Mouse (Mus musculus): ENCODE data around the gene Plin5. TPM values are rescaled to one million over a fixed set of nuclear protein-coding genes. Genes with fewer than 3 reads are reported as not detected.

The Plin5 gene
- polyA plus RNA-seq, 1 experiment from 2014 or later, result 1.2 TPM

DNA sequence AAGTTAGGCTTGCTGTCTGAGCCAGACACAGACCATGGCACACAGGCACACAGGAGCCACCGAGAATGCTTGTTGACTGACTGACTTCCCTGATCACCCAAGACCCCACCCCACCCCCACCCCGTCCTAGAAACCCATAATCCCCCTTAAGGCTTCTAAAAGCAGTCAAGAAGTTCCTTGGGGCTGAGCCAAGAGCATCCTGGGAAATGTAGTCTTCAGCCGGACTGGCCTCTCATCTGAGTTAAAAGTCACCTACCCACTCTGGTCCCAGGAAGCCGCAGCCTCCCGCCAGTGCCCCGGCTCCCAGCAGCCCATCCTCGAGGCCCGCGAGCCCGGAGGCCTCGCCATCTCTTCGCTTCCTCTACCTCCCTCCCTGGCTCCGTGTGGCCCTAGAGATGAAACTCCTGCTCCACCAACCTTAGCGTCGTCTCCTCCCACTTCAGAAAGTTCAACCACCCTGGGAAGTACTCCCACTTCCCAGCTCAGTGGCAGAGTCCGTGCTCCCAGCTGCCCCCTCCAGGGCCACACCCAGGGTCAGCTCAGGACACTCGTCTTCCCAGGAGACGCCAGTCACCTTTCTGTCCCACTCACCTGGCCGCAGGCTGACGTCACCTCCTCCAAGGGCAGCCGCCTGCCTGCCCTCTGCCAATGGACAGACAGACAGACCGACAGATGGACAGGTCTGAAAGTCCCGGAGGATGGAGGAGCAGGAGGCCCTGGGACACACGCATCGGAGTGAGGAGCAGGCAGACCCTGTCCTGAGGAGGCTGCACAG is 20.6 kb upstream of the Plin5 start:
- ATAC-seq (ENCODE audit: insufficient read depth, low FRiP score), result no peak
- Histone ChIP-seq H3K27ac (ENCODE audit: low read length) (no peak overlapping the region), H3K27me3 (ENCODE audit: control insufficient read depth, insufficient read depth, low read length) (peaks cover 27% of the 10 kb centered on the region), H3K4me2 (ENCODE audit: low read depth, low read length) (no peak overlapping the region), H3K9ac (ENCODE audit: low read length) (no peak overlapping the region), H3K4me1 (ENCODE audit: control insufficient read depth, insufficient read depth, low read length) (peaks cover 34% of the 10 kb centered on the region), H3K9me3 (replicated peaks; ENCODE audit: control insufficient read depth, low read length) (no peaks in the 10 kb centered on the region), H3K4me3 (replicated peaks; ENCODE audit: low read length) (no peak overlapping the region), H3K36me3 (ENCODE audit: control insufficient read depth, insufficient read depth, low read length) (no peaks in the 10 kb centered on the region)
- WGBS, result 21% methylated on average over 25 of the region's 25 CpGs

DNA sequence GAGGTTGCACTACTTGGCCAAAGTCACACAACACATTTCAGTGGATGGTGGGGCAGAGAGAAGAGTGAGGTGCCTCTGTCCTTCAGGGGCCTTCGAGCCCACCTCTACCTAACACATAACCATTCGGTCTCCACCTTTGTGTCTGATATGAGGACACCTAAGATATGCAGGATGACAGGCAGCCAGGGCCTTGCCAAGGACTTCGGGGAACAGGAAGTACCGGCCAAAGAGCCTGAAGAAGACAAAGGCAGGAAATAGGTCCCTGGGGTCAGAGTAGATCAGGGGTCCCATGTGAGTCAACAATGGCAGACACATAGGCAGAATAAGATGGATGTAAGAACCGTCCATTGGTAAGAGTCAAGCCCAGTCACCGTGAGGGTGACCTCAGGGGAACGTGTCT is 19.2 kb upstream of the Plin5 start:
- WGBS, result 80% methylated on average over 7 of the region's 7 CpGs
- peaks cover 21% of the 10 kb centered on the region for H3K27me3 ChIP-seq (ENCODE audit: control insufficient read depth, insufficient read depth, low read length)
- H3K4me2 ChIP-seq (ENCODE audit: low read depth, low read length), result no peak overlapping the region
- H3K4me1 ChIP-seq (ENCODE audit: control insufficient read depth, insufficient read depth, low read length), result peaks cover 31% of the 10 kb centered on the region
- no peaks in the 10 kb centered on the region for H3K9me3 ChIP-seq (replicated peaks; ENCODE audit: control insufficient read depth, low read length)
- ATAC-seq (ENCODE audit: insufficient read depth, low FRiP score), result no peak
- no peak overlapping the region for H3K4me3 ChIP-seq (replicated peaks; ENCODE audit: low read length)
- H3K27ac ChIP-seq (ENCODE audit: low read length), result no peak overlapping the region
- H3K9ac ChIP-seq (ENCODE audit: low read length), result no peak overlapping the region
- H3K36me3 ChIP-seq (ENCODE audit: control insufficient read depth, insufficient read depth, low read length), result no peaks in the 10 kb centered on the region

DNA sequence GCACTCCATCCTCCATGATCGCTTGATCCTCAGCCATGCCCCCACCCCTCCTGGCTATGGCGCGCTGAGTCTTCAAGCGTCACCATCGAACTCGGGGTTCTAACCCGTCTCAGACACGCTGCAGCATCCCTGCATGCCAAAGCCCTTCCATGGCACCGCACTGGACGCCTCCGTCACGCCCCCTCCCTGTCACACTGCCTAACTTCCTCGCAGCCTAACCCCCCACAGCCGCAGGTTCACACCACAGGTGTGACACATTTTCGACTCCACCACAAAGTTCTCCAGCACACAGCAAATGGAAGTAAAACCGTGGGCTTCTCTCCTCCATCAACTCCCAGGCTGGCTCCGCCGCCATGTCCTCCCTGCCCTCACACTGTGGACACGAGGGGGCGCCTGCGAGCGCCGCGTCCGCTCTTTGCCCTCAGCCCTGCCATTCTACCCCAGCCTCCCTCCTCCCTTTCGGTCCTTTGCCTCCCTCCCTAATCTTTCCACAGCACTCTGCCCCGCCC is 17.1 kb upstream of the Plin5 start:
- peak; percentile 24; the same call in 1 of the 2 replicates for ATAC-seq (ENCODE audit: insufficient read depth, low FRiP score)
- Histone ChIP-seq H3K9ac (ENCODE audit: low read length) (peak overlapping the region; percentile 65), H3K4me2 (ENCODE audit: low read depth, low read length) (peak overlapping the region; percentile 80), H3K9me3 (replicated peaks; ENCODE audit: control insufficient read depth, low read length) (no peaks in the 10 kb centered on the region), H3K36me3 (ENCODE audit: control insufficient read depth, insufficient read depth, low read length) (no peaks in the 10 kb centered on the region), H3K4me1 (ENCODE audit: control insufficient read depth, insufficient read depth, low read length) (peaks cover 28% of the 10 kb centered on the region), H3K27me3 (ENCODE audit: control insufficient read depth, insufficient read depth, low read length) (0 out of 2 replicates have a peak, but pooled peaks cover 8% of the 10 kb centered on the region), H3K4me3 (replicated peaks; ENCODE audit: low read length) (peak overlapping the region; percentile 40), H3K27ac (ENCODE audit: low read length) (peak overlapping the region; percentile 79)
- 2% methylated on average over 27 of the region's 27 CpGs for WGBS

DNA sequence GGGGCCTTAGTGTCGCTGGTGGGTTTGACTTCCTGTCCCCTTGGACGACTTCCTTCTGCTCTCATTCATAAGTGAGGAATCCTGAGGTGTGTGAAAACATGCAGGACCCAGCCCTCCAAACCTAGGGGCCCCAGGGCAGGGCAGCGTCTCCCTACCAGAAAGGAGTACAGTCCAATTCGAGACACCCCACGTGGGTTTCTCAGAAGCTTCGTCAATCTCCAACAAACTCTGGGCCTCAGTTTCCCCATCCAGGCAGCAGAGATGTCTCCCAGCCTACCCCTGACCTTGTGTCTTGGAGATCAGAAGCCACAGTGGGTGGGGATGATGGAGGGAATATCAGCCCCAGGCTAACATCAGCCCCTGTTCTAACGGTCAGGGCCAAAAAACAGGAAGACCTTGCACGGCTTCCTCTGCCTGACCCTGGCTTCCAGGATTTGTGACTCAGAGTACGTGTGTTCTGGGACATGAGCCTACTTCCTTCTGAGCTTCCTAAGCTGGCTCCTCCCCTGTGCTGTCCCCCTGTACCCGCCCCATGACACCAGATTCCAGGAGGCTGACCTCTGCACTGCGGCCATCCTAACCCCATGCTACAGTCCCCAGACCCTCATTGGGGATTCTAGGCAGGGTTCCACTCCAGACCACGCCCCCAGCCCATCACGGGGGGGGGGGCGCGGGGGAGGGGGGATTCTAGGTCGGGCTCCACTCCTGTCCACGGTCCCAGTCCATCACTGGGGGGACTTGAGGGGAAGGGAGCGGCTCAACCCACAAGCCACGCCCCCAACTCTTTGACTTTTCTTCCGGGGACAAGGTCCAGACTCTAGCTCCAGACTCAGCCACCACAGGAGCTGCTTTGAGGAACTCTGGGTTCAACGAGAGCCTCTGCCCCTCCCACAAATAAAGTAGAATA is 16.3 kb upstream of the Plin5 start:
- 18% methylated on average over 19 of the region's 21 CpGs for WGBS
- peak; percentile 86 for ATAC-seq (ENCODE audit: insufficient read depth, low FRiP score)
- Histone ChIP-seq H3K27me3 (ENCODE audit: control insufficient read depth, insufficient read depth, low read length) (0 out of 2 replicates have a peak, but pooled peaks cover 1% of the 10 kb centered on the region), H3K27ac (ENCODE audit: low read length) (peak overlapping the region; percentile 79), H3K4me3 (replicated peaks; ENCODE audit: low read length) (peak overlapping the region; percentile 40), H3K36me3 (ENCODE audit: control insufficient read depth, insufficient read depth, low read length) (no peaks in the 10 kb centered on the region), H3K4me1 (ENCODE audit: control insufficient read depth, insufficient read depth, low read length) (peaks cover 26% of the 10 kb centered on the region), H3K9me3 (replicated peaks; ENCODE audit: control insufficient read depth, low read length) (no peaks in the 10 kb centered on the region), H3K9ac (ENCODE audit: low read length) (peak overlapping the region; percentile 65), H3K4me2 (ENCODE audit: low read depth, low read length) (peak overlapping the region; percentile 80)

DNA sequence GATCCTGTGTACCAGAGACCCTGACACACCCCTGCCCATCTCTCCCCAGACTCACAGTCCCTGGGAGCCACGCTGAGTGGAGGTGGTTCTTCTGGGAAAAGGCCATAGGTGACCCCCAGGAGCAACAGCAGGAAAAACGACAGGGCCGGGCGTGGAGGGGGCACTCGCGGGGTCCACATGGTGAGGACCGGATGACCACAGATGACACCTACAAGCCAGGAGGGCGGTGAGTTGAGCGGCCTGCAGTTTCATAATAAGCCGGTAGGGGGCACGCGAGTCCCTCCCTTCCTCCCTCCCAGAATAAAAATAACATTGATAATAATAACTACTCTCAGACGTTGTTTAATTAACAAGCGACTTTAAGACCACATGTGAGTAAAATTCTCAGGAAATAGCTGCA is 15.3 kb upstream of the Plin5 start:
- H3K36me3 ChIP-seq (ENCODE audit: control insufficient read depth, insufficient read depth, low read length), result no peaks in the 10 kb centered on the region
- no peak overlapping the region; the same call in 1 of the 2 replicates for H3K4me2 ChIP-seq (ENCODE audit: low read depth, low read length)
- H3K4me3 ChIP-seq (replicated peaks; ENCODE audit: low read length), result no peak overlapping the region
- H3K9me3 ChIP-seq (replicated peaks; ENCODE audit: control insufficient read depth, low read length), result no peaks in the 10 kb centered on the region
- H3K27me3 ChIP-seq (ENCODE audit: control insufficient read depth, insufficient read depth, low read length), result no peaks in the 10 kb centered on the region
- H3K27ac ChIP-seq (ENCODE audit: low read length), result no peak overlapping the region
- H3K9ac ChIP-seq (ENCODE audit: low read length), result no peak overlapping the region
- peaks cover 21% of the 10 kb centered on the region; the same call in 1 of the 2 replicates for H3K4me1 ChIP-seq (ENCODE audit: control insufficient read depth, insufficient read depth, low read length)
- no peak for ATAC-seq (ENCODE audit: insufficient read depth, low FRiP score)
- WGBS, result 4% methylated on average over 14 of the region's 14 CpGs

DNA sequence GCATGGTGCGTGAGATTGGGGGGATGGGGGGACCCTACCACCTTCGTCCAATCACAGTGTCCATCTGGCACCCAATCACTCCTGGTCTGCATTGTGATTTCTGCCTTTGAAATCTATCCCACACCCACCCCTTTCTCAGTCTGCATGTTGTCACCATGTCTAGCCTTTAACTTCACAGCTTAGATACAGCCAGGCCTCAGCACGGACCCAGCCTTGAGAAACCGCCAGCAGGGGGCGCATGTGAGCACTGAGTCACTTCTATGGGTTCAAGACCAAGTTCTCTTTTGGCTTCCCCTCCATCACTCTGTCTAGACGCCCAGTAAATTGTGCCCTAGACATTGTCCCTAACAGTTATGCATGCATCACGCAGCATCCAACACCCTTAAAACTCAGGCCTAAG is 14.4 kb upstream of the Plin5 start:
- H3K4me3 ChIP-seq (replicated peaks; ENCODE audit: low read length), result no peak overlapping the region
- no peaks in the 10 kb centered on the region for H3K9me3 ChIP-seq (replicated peaks; ENCODE audit: control insufficient read depth, low read length)
- WGBS, result 41% methylated on average over 7 of the region's 7 CpGs
- ATAC-seq (ENCODE audit: insufficient read depth, low FRiP score), result no peak
- no peaks in the 10 kb centered on the region for H3K27me3 ChIP-seq (ENCODE audit: control insufficient read depth, insufficient read depth, low read length)
- no peak overlapping the region for H3K9ac ChIP-seq (ENCODE audit: low read length)
- peaks cover 21% of the 10 kb centered on the region; the same call in 1 of the 2 replicates for H3K4me1 ChIP-seq (ENCODE audit: control insufficient read depth, insufficient read depth, low read length)
- H3K36me3 ChIP-seq (ENCODE audit: control insufficient read depth, insufficient read depth, low read length), result no peaks in the 10 kb centered on the region
- H3K4me2 ChIP-seq (ENCODE audit: low read depth, low read length), result no peak overlapping the region
- no peak overlapping the region for H3K27ac ChIP-seq (ENCODE audit: low read length)

DNA sequence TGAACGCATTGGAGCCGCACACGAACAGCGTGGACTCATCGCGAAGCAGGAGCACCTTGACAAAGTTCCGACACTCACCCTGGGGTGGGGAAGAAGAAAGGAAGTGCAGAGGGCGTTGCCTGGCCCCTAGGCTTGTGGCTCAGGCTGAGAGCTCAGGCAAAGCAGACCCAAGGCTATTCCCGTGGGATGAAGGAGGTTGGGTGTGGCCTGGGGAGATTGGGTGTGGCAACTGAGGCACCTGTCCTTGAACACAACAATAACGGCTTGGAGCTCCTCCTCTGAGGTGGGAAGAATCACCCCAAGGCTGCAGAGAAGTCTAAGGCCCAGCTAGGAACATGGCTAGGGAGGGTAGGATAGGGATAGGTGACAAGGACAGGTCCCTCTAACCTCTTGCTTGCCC is 13.7 kb upstream of the Plin5 start:
- Histone ChIP-seq H3K4me2 (ENCODE audit: low read depth, low read length) (no peak overlapping the region), H3K27ac (ENCODE audit: low read length) (no peak overlapping the region), H3K27me3 (ENCODE audit: control insufficient read depth, insufficient read depth, low read length) (no peaks in the 10 kb centered on the region), H3K9ac (ENCODE audit: low read length) (no peak overlapping the region), H3K4me3 (replicated peaks; ENCODE audit: low read length) (no peak overlapping the region), H3K9me3 (replicated peaks; ENCODE audit: control insufficient read depth, low read length) (no peaks in the 10 kb centered on the region), H3K4me1 (ENCODE audit: control insufficient read depth, insufficient read depth, low read length) (peaks cover 21% of the 10 kb centered on the region; the same call in 1 of the 2 replicates), H3K36me3 (ENCODE audit: control insufficient read depth, insufficient read depth, low read length) (no peaks in the 10 kb centered on the region)
- no peak for ATAC-seq (ENCODE audit: insufficient read depth, low FRiP score)
- WGBS, result 91% methylated on average over 10 of the region's 10 CpGs

DNA sequence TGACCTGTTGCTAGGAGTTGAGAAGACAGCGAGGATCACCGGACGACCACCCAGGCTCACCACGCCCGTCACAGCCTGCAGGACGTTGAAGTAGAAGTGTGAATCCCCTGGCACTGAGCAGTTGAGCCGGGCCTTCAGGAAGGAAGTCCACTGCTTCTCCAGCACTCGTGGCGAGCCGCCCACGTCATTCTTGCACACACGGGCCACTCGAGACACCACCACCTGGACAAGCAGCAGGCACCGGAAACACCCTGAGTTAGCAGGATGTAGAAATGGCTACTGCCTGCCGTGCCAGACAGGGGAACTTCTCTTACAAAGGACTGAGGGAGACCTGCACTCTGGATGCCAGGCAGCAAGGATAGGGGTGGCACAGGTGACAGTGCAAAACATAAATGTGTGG is 10.8 kb upstream of the Plin5 start:
- no peak overlapping the region for H3K4me2 ChIP-seq (ENCODE audit: low read depth, low read length)
- WGBS, result 75% methylated on average over 15 of the region's 15 CpGs
- no peak overlapping the region for H3K4me3 ChIP-seq (replicated peaks; ENCODE audit: low read length)
- H3K27me3 ChIP-seq (ENCODE audit: control insufficient read depth, insufficient read depth, low read length), result peaks cover 11% of the 10 kb centered on the region
- H3K9me3 ChIP-seq (replicated peaks; ENCODE audit: control insufficient read depth, low read length), result no peaks in the 10 kb centered on the region
- H3K36me3 ChIP-seq (ENCODE audit: control insufficient read depth, insufficient read depth, low read length), result no peaks in the 10 kb centered on the region
- no peak overlapping the region for H3K27ac ChIP-seq (ENCODE audit: low read length)
- H3K4me1 ChIP-seq (ENCODE audit: control insufficient read depth, insufficient read depth, low read length), result peaks cover 11% of the 10 kb centered on the region; the same call in 1 of the 2 replicates
- no peak overlapping the region for H3K9ac ChIP-seq (ENCODE audit: low read length)
- ATAC-seq (ENCODE audit: insufficient read depth, low FRiP score), result no peak

DNA sequence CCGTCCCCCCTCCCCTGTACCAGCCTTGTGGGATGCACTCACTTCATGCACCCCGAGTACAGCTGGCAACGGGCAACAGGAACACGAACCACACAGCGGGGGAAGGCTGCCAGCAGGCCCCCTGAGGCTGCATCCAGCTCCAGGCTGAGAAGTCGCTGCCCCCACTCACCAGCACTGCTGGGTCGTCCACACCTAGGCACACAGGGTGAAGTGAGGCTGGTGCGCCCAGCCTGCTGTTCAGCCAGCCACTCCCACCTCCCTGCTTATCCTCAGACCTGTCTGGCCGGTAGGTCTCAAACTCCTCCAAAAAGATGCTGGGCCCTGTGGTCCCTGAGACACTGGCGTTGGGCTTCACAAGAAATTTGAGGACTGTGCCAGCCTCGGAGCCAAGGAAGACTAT is 8.8 kb upstream of the Plin5 start:
- Histone ChIP-seq H3K9ac (ENCODE audit: low read length) (no peak overlapping the region), H3K4me3 (replicated peaks; ENCODE audit: low read length) (no peak overlapping the region), H3K9me3 (replicated peaks; ENCODE audit: control insufficient read depth, low read length) (peaks cover 8% of the 10 kb centered on the region), H3K36me3 (ENCODE audit: control insufficient read depth, insufficient read depth, low read length) (no peaks in the 10 kb centered on the region), H3K27me3 (ENCODE audit: control insufficient read depth, insufficient read depth, low read length) (peaks cover 24% of the 10 kb centered on the region), H3K27ac (ENCODE audit: low read length) (no peak overlapping the region), H3K4me2 (ENCODE audit: low read depth, low read length) (no peak overlapping the region), H3K4me1 (ENCODE audit: control insufficient read depth, insufficient read depth, low read length) (peaks cover 6% of the 10 kb centered on the region; the same call in 1 of the 2 replicates)
- ATAC-seq (ENCODE audit: insufficient read depth, low FRiP score), result no peak
- WGBS, result 75% methylated on average over 11 of the region's 11 CpGs
